Mouse (Mus musculus): ENCODE measurements around the gene Fgd1.
A peak's percentile ranks its signal among the peaks of the same experiment; 100 is the strongest.

Gene Fgd1

GRCm38 (mm10) chrX:151045850-151046249, at the start of gene Fgd1:
TSS of gene Fgd1 (plus strand) at chrX:151046150.
- no peak for DNase-seq (ENCODE audit: low spot score in 2 of 2)

DNA sequence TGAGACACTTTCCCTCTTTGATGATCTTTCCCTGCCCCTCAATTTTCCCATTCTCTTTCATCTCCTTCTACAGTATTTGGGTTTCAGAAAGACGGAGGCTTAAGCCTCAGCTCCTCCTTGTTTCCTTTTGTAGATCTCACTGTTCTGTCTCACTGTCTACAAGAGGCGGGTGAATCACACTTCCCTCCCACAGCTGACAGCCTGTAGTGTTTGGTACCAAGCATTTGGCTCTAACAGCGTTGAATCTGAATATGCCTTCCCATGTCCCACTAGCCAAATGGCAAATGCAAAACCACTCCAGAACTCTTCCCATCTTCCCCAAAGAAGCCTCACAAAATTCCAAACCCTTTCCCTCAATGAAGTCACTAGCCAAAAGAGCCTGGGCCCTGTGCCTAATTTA, 49.2 kb upstream of the Fgd1 start:
- DNase-seq (ENCODE audit: low spot score in 2 of 2) = peak; percentile 25 to 67

DNA sequence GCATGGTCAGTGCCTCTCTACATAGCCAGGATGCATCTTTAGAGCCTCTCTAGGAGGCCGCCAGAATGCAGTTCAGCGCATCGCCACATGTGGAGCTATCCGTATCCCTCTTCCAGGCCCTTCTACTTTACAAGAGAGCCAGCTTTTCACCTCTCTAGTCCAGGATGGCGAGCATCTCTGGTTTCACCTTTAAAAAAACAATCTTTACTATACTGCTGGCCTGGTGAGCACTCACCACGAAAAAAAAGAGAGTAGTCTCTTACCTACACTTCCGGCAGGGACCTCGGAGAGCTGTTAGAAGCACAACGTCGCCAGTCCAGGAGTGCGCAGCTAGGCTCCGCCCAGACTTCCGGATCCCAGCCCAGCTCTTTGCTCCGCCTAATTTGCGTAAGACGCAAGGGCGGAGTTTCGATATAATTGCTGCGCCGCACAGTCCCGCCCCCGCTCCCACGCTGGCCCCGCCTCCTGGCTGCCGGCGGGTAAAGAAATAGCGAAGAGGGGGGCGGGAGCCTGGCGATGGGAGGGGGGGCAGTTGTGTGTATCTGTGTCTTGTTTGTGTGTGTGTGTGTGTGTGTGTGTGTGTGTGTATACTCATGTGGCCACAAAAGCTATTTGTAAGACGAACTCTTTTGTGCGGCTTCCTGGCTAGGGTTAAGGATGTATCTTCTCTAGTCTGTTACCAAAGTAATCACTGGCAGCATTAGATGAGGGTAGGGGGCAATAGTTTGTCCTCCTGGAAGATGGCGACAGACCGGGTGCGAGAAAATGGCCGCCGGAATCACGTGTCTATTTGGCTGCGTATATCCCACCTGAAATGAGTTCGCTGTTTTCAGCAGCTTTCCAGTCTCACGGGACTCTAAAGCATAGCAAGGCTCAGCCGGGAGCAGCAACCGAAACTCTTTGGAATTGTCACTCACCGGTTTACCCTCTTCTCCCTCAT, 28.7 kb upstream of the Fgd1 start, which contains the start of gene Gnl3l:
TSS of gene Gnl3l (minus strand) at position 385 of the 940 bp plus-strand sequence.
- peak; percentile 80 to 84 for DNase-seq (ENCODE audit: low spot score in 2 of 2)

DNA sequence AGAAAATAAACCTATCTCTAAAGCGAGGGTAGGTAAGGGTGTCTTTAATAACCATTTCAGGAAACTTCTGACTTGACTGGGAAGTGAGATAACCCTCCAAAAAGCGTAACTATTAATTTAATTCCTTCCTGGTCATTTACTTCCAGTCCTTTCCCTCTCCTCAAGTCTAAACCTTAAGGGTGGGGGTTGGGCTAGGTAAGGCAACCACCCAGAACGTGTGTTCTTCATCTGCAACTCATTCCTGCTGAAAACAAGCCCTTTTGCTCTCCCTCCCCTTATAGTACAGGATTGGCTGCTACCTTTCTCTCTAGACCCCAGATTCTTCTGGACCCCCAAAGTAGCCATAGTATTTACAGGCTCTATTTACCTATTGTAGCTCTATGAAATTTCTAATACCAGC, 28.1 kb upstream of the Fgd1 start:
- DNase-seq (ENCODE audit: low spot score in 2 of 2) = no peak

DNA sequence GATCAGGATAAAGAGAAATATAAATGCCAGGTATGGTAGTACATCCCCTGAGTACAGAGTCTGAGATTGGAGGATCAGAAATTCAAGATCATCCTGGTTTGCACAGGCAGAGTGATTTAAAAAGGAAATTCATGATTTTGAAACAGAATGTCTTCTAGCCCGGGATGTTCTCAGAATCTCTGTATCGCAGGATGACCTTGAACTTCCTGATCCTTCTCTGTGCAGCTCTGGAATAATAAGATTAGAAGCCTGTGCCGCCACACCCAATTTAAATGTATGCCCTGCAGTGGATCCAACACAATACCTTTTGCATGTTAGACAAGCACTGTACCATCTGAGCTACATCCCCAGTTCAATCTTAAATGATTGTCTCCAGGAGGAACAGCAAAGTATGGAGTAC, 27.2 kb upstream of the Fgd1 start:
- no peak for DNase-seq (ENCODE audit: low spot score in 2 of 2)

DNA sequence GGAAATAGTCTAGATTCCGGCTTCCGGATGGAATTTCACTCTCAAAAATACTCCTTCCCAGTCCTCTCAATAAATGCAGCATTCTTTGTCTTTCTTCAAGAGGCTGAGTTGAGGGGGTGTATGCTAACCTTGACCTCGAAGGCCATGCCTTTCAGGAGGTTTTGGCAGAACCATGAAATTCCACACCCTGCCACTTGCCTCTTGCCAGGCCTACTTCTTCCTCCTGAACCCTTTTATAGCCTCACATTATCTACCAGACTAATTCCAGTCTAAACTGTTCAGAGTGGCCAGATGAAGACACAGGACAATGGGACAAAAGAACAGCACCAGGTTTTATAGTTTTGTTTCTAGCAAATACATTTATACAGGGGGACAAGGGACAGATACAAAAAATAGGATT, 14.6 kb upstream of the Fgd1 start:
- no peak for DNase-seq (ENCODE audit: low spot score in 2 of 2)

DNA sequence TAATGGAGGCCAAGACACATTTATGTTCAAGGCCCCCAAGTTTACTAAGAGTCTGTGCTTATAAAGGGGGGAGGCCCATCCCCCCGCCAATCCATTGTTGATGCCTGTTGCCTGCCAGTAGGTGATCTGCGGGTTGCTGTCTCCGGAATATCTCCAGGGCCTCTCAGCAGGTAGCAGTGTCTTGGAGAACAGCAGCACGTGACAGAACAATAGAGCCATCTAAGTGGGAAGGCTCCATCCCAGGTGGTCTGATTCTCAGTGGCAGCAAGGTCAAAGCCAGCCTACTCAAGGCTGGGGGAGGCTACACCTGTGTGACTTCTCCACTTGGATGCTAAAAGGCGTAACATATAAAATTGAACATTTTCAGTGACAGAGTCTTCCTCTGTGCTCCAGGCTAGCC, 4.7 kb upstream of the Fgd1 start:
- DNase-seq (ENCODE audit: low spot score in 2 of 2) = no peak

DNA sequence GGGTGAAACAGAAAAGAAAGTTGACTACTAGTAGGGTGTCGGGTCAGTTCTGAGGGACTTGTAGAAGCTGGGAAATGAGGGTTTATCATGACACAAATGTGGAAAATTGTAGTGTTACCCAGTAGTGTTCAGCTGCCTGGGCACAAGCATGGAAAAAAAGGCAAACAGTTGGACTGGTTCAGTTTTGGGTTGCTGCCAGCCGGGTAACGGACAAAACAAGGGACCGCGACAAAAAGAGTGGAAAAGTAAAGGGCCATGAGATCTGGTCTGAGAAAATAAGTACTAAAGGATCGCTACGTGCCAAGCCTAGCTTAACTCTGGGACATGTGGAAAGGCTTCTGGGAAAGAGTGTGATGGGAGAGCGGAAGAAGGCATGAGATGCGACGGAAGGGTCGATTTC, 371 bp downstream of the Fgd1 start:
- DNase-seq (ENCODE audit: low spot score in 2 of 2) = peak in 1 of 2 experiments; percentile 1

GRCm38 (mm10) chrX:151046777-151047430, 954 bp downstream of the Fgd1 start:
- peak; percentile 66 to 70 for DNase-seq (ENCODE audit: low spot score in 2 of 2)

- no peak for DNase-seq (ENCODE audit: low spot score in 2 of 2)
Observed at GRCm38 (mm10) chrX:151047431-151048058, 1.6 kb downstream of the Fgd1 start.

DNA sequence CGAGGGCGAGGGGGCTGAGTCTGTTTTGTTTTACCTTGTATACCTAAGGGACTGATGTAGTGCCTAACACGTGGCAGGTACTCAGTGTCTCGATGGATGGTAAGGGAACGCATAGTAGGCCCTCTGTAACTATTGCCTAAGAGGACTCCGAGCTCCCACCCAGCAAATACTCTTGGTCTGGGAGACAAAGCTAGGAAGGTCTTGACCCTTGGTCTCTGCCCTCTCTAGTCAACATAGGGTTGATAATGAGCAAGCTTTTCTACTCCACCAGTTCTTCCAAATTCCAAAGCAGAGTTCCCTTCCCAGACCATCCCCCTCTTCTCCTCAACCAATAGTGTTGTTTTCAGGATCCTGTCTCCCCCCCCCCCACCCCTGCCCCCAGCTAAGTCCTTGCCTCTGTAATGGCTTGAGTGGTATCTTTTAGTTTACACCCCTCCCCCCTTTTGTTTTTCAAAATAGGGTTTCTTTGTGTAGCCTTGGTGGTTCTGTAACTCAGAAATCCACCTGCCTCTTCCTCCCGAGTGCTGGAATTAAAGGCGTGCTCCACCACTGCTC, 3.8 kb downstream of the Fgd1 start:
- DNase-seq (ENCODE audit: low spot score in 2 of 2) = no peak

DNA sequence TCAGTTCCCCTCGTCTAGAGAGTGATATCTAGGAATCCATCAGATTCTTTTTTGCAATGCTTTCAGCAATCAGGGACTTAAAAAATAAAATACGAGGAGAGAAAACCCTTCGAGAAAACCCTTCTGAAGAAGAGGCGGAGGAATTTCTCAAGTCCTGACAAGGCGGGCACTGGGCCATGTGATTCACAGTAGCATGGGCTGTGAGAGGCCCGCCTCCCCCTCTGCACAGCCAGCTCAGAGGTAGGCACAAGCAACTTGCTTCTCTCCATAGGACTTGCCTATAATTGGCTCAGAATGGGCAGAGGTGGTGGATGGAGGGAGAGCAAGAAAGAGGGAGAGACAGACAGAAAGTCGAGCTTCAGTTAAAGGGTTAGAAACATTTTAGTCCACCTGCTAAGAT, 4.4 kb downstream of the Fgd1 start:
- DNase-seq (ENCODE audit: low spot score in 2 of 2) = peak; percentile 45 to 58

- DNase-seq (ENCODE audit: low spot score in 2 of 2) = no peak
Observed at GRCm38 (mm10) chrX:151054489-151054888, 8.5 kb downstream of the Fgd1 start.

- no peak for DNase-seq (ENCODE audit: low spot score in 2 of 2)
Observed at GRCm38 (mm10) chrX:151055559-151055958, 9.6 kb downstream of the Fgd1 start.

GRCm38 (mm10) chrX:151059346-151059745, 13.4 kb downstream of the Fgd1 start:
- DNase-seq (ENCODE audit: low spot score in 2 of 2) = no peak

GRCm38 (mm10) chrX:151061615-151062299, 15.8 kb downstream of the Fgd1 start:
- DNase-seq (ENCODE audit: low spot score in 2 of 2) = no peak

DNA sequence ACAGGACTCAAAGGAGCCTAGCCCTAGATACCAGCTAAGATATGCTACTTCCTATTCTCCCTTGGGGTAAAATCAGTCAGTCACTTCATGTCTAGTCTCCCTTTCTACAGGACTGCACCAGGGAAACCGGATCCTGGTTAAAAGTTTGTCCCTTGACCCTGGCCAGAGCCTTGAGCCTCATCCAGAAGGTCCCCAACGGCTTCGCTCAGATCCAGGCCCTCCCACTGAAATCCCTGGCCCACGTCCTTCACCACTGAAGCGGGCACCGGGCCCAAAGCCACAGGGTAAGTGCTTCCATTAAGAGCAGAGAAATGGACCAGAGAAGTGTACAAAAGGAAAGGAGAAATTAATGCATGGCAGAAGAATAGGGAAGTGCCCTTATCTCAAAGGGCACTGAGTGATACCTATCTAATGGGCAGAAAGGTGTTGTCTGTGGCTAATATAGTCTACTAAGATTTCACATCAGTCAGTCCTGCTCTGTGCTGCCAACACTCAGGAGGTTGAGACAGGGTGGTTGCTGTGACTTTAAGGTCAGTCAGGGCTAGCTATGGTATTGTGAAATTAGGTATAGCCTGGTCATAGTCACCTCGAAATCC, 20.2 kb downstream of the Fgd1 start:
- DNase-seq (ENCODE audit: low spot score in 2 of 2) = no peak

GRCm38 (mm10) chrX:151067876-151068275, 21.9 kb downstream of the Fgd1 start:
- peak; percentile 11 to 36 for DNase-seq (ENCODE audit: low spot score in 2 of 2)

GRCm38 (mm10) chrX:151076007-151076406, 30.1 kb downstream of the Fgd1 start:
- no peak for DNase-seq (ENCODE audit: low spot score in 2 of 2)

DNA sequence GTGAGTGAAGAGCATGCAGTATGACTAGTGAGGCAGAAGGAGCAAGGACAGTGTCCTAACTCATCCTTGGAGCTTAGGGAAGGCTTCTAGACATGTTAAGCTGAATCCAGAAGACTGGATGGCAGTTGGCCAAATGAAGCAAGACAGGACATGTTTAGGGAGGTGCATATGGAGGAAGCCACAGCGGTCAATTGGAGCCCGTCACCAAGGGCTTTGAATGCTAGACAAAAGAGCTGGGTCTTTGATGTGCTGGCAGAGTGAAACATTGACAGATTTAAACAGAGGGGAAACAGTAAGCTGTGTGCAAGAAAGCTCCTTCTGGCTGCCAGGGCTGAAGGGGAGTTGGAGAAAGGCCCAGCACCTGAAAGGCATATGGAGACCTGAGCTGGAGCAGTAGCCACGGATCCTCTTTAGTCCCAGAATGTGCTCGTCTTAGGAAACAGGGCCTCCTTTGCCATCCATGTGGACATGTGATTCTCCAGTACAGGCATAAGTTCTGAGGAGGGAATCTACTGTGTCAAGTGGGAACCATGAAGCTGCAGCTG, 31.1 kb downstream of the Fgd1 start:
- DNase-seq (ENCODE audit: low spot score in 2 of 2) = no peak

- no peak for DNase-seq (ENCODE audit: low spot score in 2 of 2)
Observed at GRCm38 (mm10) chrX:151085599-151085998, 39.6 kb downstream of the Fgd1 start.
